Mouse (Mus musculus) lung, postnatal 0 days (tissue): ENCODE results near the gene Slc46a1. TPM values are rescaled to one million over a fixed set of nuclear protein-coding genes. Genes with fewer than 3 reads are reported as not detected.
A peak's percentile ranks its signal among the peaks of the same experiment; 100 is the strongest.

Source experiments
- ATAC-seq: fragments of 200-750 bp; cut with Nextera tagmentation; 2 replicates; pipeline ENCODE4 v1.8.0; 2017; ENCODE audit warnings: moderate library complexity
- DNase-seq: peaks from one replicate; pipeline ENCODE4 v3.0.0-alpha.2; 2016; ENCODE audit warnings: low spot score
- H3K27ac ChIP-seq: fragments of 300-500 bp; sonication (generic); 2 replicates; pipeline ENCODE4 v1.5.1; 2014; ENCODE audit warnings: antibody characterized with exemption, mild to moderate bottlenecking, low read length, mixed read lengths
- H3K27me3 ChIP-seq: fragments of 300-500 bp; sonication (generic); replicated peaks from 2 replicates; pipeline ENCODE4 v1.6.1; 2014; ENCODE audit warnings: low read length, mixed read lengths; ENCODE audit not compliant: insufficient read depth
- H3K36me3 ChIP-seq: fragments of 300-500 bp; sonication (generic); 2 replicates; pipeline ENCODE4 v1.6.1; 2014; ENCODE audit warnings: low read length, mixed read lengths; ENCODE audit not compliant: insufficient read depth
- H3K4me1 ChIP-seq: fragments of 300-500 bp; sonication (generic); 2 replicates; pipeline ENCODE4 v1.6.1; 2014; ENCODE audit warnings: antibody characterized with exemption, low read depth, low read length, mixed read lengths; ENCODE audit not compliant: insufficient read depth
- H3K4me2 ChIP-seq: fragments of 300-500 bp; sonication (generic); replicated peaks from 2 replicates; pipeline ENCODE4 v1.6.1; 2014; ENCODE audit warnings: low read depth, mild to moderate bottlenecking, low read length, moderate library complexity, mixed read lengths
- H3K4me3 ChIP-seq: fragments of 300-500 bp; sonication (generic); 2 replicates; pipeline ENCODE4 v1.5.1; 2014; ENCODE audit warnings: low read depth, low read length
- H3K9ac ChIP-seq: fragments of 300-500 bp; sonication (generic); replicated peaks from 2 replicates; pipeline ENCODE4 v1.6.1; 2014; ENCODE audit warnings: low read depth, mild to moderate bottlenecking
- H3K9me3 ChIP-seq: fragments of 300-500 bp; sonication (generic); 2 replicates; pipeline ENCODE4 v1.6.1; 2016; ENCODE audit warnings: low read length, mixed read lengths
- CTCF ChIP-seq: IDR thresholded peaks from 2 replicates; pipeline ENCODE4 v1.5.1; 2016; ENCODE audit warnings: antibody characterized with exemption, mild to moderate bottlenecking
- EP300 ChIP-seq: IDR thresholded peaks from 2 replicates; pipeline ENCODE4 v1.6.1; 2016; ENCODE audit warnings: antibody characterized with exemption, mild to moderate bottlenecking, control low read depth
- WGBS: fragments of 180-500 bp; shearing (Covaris S2); extraction: QIAGEN DNeasy Blood & Tissue Kit; methylation state at CpG from one replicate; pipeline ENCODE4 v1.1.7; 2014; 5-methylcytosine and 5-hydroxymethylcytosine counted together
- polyA plus RNA-seq: library from polyadenylated mRNA; unstranded; fragments of >200 nt; fragmentation: Nextera tagmentation; extraction: Ambion mirVana; gene quantifications from 2 replicates; pipeline ENCODE4 v1.2.1, GENCODE M21; 2015

Slc46a1 gene
- polyA plus RNA-seq, 1 experiment from 2014 or later = 10.6 TPM

- no peak overlapping the region for H3K9ac ChIP-seq
- H3K27me3 ChIP-seq = no peaks in the 10 kb centered on the region
- no peak overlapping the region for H3K4me3 ChIP-seq
- 88% methylated on average over 10 of the region's 10 CpGs for WGBS
- ATAC-seq (no peak), DNase-seq (no peak)
- H3K27ac ChIP-seq = no peak overlapping the region
- no peak overlapping the region for H3K4me2 ChIP-seq
- H3K36me3 ChIP-seq = no peaks in the 10 kb centered on the region
- no peaks in the 10 kb centered on the region for H3K9me3 ChIP-seq
- H3K4me1 ChIP-seq = peaks cover under 1% of the 10 kb centered on the region; the same call in 1 of the 2 replicates
- TF ChIP-seq CTCF (no peak), EP300 (no peak)
These were observed 6.0 kb downstream of the Slc46a1 start for GRCm38 (mm10) chr11:78471326-78472103.

GRCm38 (mm10) chr11:78475289-78475688 is 9.8 kb downstream of the Slc46a1 start:
- WGBS = 62% methylated on average over 3 of the region's 3 CpGs
- no peak overlapping the region for H3K27ac ChIP-seq
- H3K9ac ChIP-seq = no peak overlapping the region
- no peak overlapping the region for H3K4me3 ChIP-seq
- no peaks in the 10 kb centered on the region for H3K9me3 ChIP-seq
- no peaks in the 10 kb centered on the region for H3K4me1 ChIP-seq
- H3K36me3 ChIP-seq = no peaks in the 10 kb centered on the region
- TF ChIP-seq CTCF (no peak), EP300 (no peak)
- no peak for ATAC-seq
- H3K4me2 ChIP-seq = no peak overlapping the region
- no peak for DNase-seq
- H3K27me3 ChIP-seq = no peaks in the 10 kb centered on the region

GRCm38 (mm10) chr11:78483639-78484038 is 18.1 kb downstream of the Slc46a1 start:
- H3K4me1 ChIP-seq = no peaks in the 10 kb centered on the region
- TF ChIP-seq EP300 (no peak), CTCF (no peak)
- no peaks in the 10 kb centered on the region for H3K36me3 ChIP-seq
- no peak overlapping the region for H3K27ac ChIP-seq
- 43% methylated on average over 7 of the region's 7 CpGs for WGBS
- H3K9me3 ChIP-seq = no peaks in the 10 kb centered on the region
- H3K4me3 ChIP-seq = no peak overlapping the region
- H3K27me3 ChIP-seq = peaks cover 14% of the 10 kb centered on the region; the same call in 1 of the 2 replicates
- DNase-seq (no peak), ATAC-seq (no peak)
- H3K4me2 ChIP-seq = no peak overlapping the region
- no peak overlapping the region for H3K9ac ChIP-seq

- 2% methylated on average over 8 of the region's 8 CpGs for WGBS
- peak; percentile 69 for DNase-seq
These were observed 22.7 kb downstream of the Slc46a1 start for GRCm38 (mm10) chr11:78488168-78488567.

DNA sequence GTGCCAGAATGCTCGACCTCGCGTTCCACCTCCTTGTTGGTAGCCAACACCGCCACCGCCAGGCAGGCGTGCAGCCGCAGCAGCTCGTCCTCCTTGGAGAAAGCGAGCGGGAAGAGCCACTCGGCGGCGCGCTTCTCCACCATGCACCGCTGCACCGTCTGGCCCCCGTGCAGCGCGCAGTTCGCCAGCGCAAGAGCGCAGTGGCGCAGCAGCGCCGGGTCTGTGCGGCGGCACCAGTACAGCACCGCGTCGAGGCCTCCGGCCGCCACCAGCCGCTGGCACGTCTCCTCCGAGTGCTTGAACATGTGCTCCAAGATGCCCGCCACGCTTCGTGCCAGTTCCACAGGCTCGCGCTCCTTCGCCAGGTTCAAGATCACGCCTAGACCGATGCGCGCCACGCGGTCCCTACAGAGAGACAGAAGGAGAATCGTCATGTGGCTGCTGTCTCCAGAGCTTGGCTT is 25.3 kb downstream of the Slc46a1 start:
- Histone ChIP-seq H3K4me3 (no peak overlapping the region), H3K27ac (no peak overlapping the region), H3K9ac (no peak overlapping the region), H3K36me3 (no peaks in the 10 kb centered on the region), H3K4me2 (0 out of 2 replicates have a peak overlapping the region, but pooled peaks have one; percentile 5), H3K9me3 (no peaks in the 10 kb centered on the region), H3K27me3 (peaks cover 51% of the 10 kb centered on the region), H3K4me1 (no peaks in the 10 kb centered on the region)
- WGBS = 14% methylated on average over 46 of the region's 48 CpGs
- DNase-seq = no peak
- no peak for ATAC-seq
- TF ChIP-seq EP300 (no peak), CTCF (peak; percentile 41)

More at GRCm38 (mm10) chr11:78488168-78488567, 22.7 kb downstream of the Slc46a1 start:
- no peak for TF ChIP-seq EP300
- peak; percentile 90 for TF ChIP-seq CTCF
- Histone ChIP-seq H3K4me3 (no peak overlapping the region), H3K27me3 (peaks cover 45% of the 10 kb centered on the region), H3K9me3 (no peaks in the 10 kb centered on the region), H3K4me1 (no peaks in the 10 kb centered on the region), H3K27ac (no peak overlapping the region), H3K36me3 (no peaks in the 10 kb centered on the region), H3K4me2 (no peak overlapping the region), H3K9ac (no peak overlapping the region)
- ATAC-seq = peak; percentile 40

DNA sequence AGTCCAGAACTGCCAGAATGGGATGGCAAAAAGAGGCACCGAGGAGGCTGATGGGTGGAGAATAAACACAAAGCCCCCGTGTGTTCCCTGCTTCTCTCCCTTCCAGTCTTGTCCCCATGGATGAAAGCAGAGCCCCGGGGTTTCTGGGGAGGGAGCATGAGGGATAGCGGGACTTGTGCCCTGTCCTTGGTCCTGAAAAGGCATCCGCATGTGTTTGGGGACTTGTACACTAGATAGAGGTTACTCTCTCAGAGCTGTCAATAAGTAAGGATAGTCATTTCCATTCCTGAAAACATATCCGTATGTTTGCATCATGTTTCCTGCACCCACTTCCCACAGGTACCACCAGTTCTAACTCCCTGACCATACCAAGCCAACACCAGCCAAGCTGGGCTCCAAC is 30.4 kb downstream of the Slc46a1 start:
- DNase-seq = peak; percentile 59
- TF ChIP-seq CTCF = no peak
- TF ChIP-seq EP300 = no peak
- no peak for ATAC-seq
- Histone ChIP-seq H3K36me3 (no peaks in the 10 kb centered on the region), H3K9me3 (no peaks in the 10 kb centered on the region), H3K27ac (no peak overlapping the region), H3K4me1 (0 out of 2 replicates have a peak, but pooled peaks cover 5% of the 10 kb centered on the region), H3K27me3 (peaks cover 23% of the 10 kb centered on the region), H3K9ac (no peak overlapping the region), H3K4me2 (no peak overlapping the region), H3K4me3 (no peak overlapping the region)
- 4% methylated on average over 6 of the region's 6 CpGs for WGBS
